Mouse (Mus musculus): ENCODE results near the gene Enpep.

GRCm38 (mm10) chr3:129227331-129227730 lies 105.2 kb downstream of the Enpep start:
- TF ChIP-seq MYOD1 (IDR thresholded peaks at IDR 0.05; ENCODE audit: control insufficient read depth, insufficient read length, low read depth) = no peak
- TF ChIP-seq MYOG (IDR thresholded peaks at IDR 0.05; ENCODE audit: control insufficient read depth, extremely low read depth, insufficient read length) = no peak
- no peak for TF ChIP-seq CTCF (IDR thresholded peaks at IDR 0.05; ENCODE audit: control insufficient read depth, insufficient read depth, insufficient read length)
- no peak for TF ChIP-seq CEBPB (IDR thresholded peaks at IDR 0.05; ENCODE audit: low read depth)
- TF ChIP-seq USF1 (IDR thresholded peaks at IDR 0.05; ENCODE audit: low read depth) = no peak
- no peak for TF ChIP-seq MAX (IDR thresholded peaks at IDR 0.05)
